Mouse (Mus musculus) limb, embryonic 11.5 days (tissue): Measurements from ENCODE around the gene Lgsn. TPM values are rescaled to one million over a fixed set of nuclear protein-coding genes. Genes with fewer than 3 reads are reported as not detected.

ENCODE experiments used
- ATAC-seq: fragments of 200-750 bp; cut with Nextera tagmentation; 2 replicates; pipeline ENCODE4 v1.8.0; 2017; ENCODE audit warnings: low read depth; ENCODE audit not compliant: insufficient number of reproducible peaks, low FRiP score, low TSS enrichment
- DNase-seq: peaks from one replicate; pipeline ENCODE4 v3.0.0-alpha.2; 2015; ENCODE audit warnings: low spot score
- H3K27ac ChIP-seq: fragments of 300-500 bp; sonication (generic); replicated peaks from 2 replicates; pipeline ENCODE4 v1.5.1; 2014; ENCODE audit warnings: low read depth, mild to moderate bottlenecking, low read length
- H3K27me3 ChIP-seq: fragments of 300-500 bp; sonication (generic); 2 replicates; pipeline ENCODE4 v1.6.1; 2014; ENCODE audit warnings: mild to moderate bottlenecking, low read length, mixed read lengths; ENCODE audit not compliant: control insufficient read depth, insufficient read depth
- H3K36me3 ChIP-seq: fragments of 300-500 bp; sonication (generic); 2 replicates; pipeline ENCODE4 v1.6.1; 2014; ENCODE audit warnings: mild to moderate bottlenecking, low read length, moderate library complexity, mixed read lengths; ENCODE audit not compliant: control insufficient read depth, insufficient read depth
- H3K4me1 ChIP-seq: fragments of 300-500 bp; sonication (generic); 2 replicates; pipeline ENCODE4 v1.6.1; 2014; ENCODE audit warnings: low read length, mixed read lengths; ENCODE audit not compliant: control insufficient read depth, insufficient read depth
- H3K4me2 ChIP-seq: fragments of 300-500 bp; sonication (generic); 2 replicates; pipeline ENCODE4 v1.6.1; 2014; ENCODE audit warnings: low read depth, mild to moderate bottlenecking, moderate library complexity; ENCODE audit not compliant: severe bottlenecking
- H3K4me3 ChIP-seq: fragments of 300-500 bp; sonication (generic); 2 replicates; pipeline ENCODE4 v1.5.1; 2014; ENCODE audit warnings: low read depth, low read length
- H3K9ac ChIP-seq: fragments of 300-500 bp; sonication (generic); 2 replicates; pipeline ENCODE4 v1.6.1; 2014; ENCODE audit warnings: mild to moderate bottlenecking, low read length
- H3K9me3 ChIP-seq: fragments of 300-500 bp; sonication (generic); 2 replicates; pipeline ENCODE4 v1.6.1; 2016; ENCODE audit warnings: low read length; ENCODE audit not compliant: control insufficient read depth
- WGBS: fragments of 180-500 bp; shearing (Covaris S2); extraction: QIAGEN DNeasy Blood & Tissue Kit; methylation state at CpG from one replicate; pipeline ENCODE4 v1.1.7; 2014; 5-methylcytosine and 5-hydroxymethylcytosine counted together
- polyA plus RNA-seq: library from polyadenylated mRNA; unstranded; fragments of >200 nt; fragmentation: Nextera tagmentation; extraction: Ambion mirVana; gene quantifications from 2 replicates; pipeline ENCODE4 v1.2.1, GENCODE M21; 2014

Gene Lgsn
- polyA plus RNA-seq, 1 experiment from 2014 or later = not detected

DNA sequence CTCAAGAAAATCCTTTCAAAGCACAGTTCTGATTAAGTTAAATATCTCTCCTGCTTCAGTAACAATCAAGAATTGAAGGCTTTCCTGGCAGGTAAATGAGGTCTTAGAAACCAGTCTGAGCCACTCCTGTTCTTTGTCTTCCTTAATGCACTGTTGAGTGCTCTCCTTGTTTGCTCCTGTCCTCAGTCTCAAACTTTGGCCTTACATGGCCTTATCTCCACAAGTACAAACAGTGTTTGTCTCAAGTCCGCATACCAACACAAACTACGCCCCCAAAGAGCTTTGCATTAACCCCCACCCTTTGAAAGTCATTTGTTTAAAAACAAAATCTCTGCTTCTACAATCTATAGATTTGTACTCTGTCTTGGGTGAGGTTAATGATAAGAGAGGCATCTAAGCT lies 20.0 kb upstream of the Lgsn start:
- no peak overlapping the region for H3K4me2 ChIP-seq
- DNase-seq (no peak), ATAC-seq (no peak)
- no peaks in the 10 kb centered on the region for H3K27me3 ChIP-seq
- 90% methylated on average over 2 of the region's 2 CpGs for WGBS
- H3K9me3 ChIP-seq = no peaks in the 10 kb centered on the region
- H3K4me1 ChIP-seq = no peaks in the 10 kb centered on the region
- H3K4me3 ChIP-seq = no peak overlapping the region
- no peaks in the 10 kb centered on the region for H3K36me3 ChIP-seq
- no peak overlapping the region for H3K27ac ChIP-seq
- no peak overlapping the region for H3K9ac ChIP-seq

DNA sequence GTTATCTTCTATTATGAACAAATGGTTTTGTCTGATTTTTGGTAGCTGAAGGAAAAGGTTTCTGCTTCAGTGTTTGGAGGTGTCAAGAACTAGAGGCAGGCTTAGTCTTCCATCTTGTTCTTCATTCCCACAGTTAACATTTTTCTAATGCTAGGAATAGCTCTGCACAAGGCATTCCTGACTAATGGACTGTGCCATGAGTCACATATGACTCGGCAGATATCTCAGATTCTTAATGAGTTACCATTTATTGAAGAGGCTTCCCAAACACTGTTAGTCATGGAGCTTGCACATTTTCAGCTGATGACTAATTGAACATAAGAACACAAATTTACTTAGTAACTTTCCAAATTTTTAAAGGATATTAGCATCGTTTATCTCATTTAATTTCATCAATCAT lies 19.3 kb upstream of the Lgsn start:
- 90% methylated on average over 2 of the region's 2 CpGs for WGBS
- DNase-seq (no peak), ATAC-seq (no peak)
- Histone ChIP-seq H3K9me3 (no peaks in the 10 kb centered on the region), H3K4me2 (no peak overlapping the region), H3K27ac (no peak overlapping the region), H3K4me3 (no peak overlapping the region), H3K9ac (no peak overlapping the region), H3K27me3 (no peaks in the 10 kb centered on the region), H3K36me3 (no peaks in the 10 kb centered on the region), H3K4me1 (no peaks in the 10 kb centered on the region)

DNA sequence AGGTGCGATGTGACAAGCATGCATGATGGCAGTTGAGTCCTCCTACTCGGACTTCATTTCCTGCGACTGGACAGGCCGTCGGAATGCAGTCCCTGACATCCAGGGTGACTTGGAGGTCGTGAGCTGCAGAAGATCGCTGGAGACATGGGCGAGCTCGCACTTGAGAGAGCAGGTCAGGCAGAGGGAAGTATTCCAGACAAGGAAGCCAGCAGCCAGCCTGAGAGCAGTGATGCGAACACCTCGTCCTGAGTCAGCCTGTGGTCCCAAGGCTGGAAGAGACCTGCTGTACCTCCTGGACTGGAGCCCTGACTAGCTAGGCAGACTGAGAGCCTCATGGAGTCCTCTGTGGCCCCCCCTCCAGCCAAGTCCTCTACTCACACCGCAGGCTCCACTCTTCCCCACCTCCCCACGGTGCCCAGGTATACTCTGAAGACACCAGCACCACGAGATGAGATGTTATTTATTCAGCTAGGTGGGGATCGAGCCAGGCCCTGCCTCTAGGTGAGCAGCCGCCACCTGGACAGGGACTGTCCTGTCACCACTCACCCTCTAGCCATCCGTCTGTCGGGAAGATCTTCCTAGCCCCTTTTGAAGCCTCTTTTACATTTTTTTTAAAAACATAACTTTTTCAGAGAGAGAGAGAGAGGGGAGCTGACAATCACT lies 11.5 kb upstream of the Lgsn start:
- 59% methylated on average over 18 of the region's 18 CpGs for WGBS

DNA sequence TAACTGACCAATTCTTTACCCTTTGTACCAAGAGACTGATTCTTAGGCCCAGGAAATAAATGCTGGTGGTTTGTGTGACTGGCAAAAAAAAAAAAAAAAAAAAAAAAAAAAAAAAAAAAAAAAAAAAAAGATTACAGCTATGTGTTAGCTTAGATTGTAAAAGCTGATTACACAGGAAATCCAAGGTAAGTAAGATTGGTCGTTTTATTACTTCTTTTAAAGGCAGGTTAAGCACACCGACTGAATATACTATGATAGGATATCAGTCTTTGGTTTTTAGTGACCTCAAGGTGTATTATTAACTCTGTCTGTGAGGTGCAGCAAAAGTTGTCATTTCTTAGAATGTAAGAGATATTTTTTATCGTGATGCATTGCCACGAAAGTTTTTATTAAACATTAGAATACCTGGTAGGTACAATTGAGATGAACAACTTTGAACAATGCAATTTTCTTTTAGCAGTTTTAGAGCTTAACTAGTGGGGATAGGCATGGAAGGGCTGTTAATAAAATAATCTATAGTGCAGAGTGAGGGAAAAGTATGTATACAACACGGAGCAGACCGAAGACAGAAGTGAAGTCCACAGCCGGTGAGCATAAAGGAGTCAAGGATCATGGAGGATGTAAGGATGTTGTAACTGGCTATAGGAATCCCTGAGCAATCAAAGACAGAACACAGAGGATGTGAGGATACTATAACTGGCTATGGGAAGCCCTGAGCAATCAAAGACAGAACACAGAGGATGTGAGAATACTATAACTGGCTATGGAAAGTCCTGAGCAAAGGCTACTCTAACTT lies 10.7 kb upstream of the Lgsn start:
- H3K9ac ChIP-seq = no peak overlapping the region
- H3K27ac ChIP-seq = no peak overlapping the region
- no peaks in the 10 kb centered on the region for H3K9me3 ChIP-seq
- H3K27me3 ChIP-seq = no peaks in the 10 kb centered on the region
- DNase-seq = no peak
- no peak overlapping the region for H3K4me3 ChIP-seq
- no peak overlapping the region for H3K4me2 ChIP-seq
- no peaks in the 10 kb centered on the region for H3K4me1 ChIP-seq
- no peaks in the 10 kb centered on the region for H3K36me3 ChIP-seq
- 84% methylated on average over 7 of the region's 7 CpGs for WGBS
- ATAC-seq = no peak

More for the DNA sequence above, 11.5 kb upstream of the Lgsn start:
- Histone ChIP-seq H3K36me3 (no peaks in the 10 kb centered on the region), H3K27me3 (no peaks in the 10 kb centered on the region), H3K4me3 (no peak overlapping the region), H3K4me2 (no peak overlapping the region), H3K9ac (no peak overlapping the region), H3K27ac (no peak overlapping the region), H3K9me3 (no peaks in the 10 kb centered on the region), H3K4me1 (no peaks in the 10 kb centered on the region)
- no peak for ATAC-seq
- peak; percentile 22 for DNase-seq

DNA sequence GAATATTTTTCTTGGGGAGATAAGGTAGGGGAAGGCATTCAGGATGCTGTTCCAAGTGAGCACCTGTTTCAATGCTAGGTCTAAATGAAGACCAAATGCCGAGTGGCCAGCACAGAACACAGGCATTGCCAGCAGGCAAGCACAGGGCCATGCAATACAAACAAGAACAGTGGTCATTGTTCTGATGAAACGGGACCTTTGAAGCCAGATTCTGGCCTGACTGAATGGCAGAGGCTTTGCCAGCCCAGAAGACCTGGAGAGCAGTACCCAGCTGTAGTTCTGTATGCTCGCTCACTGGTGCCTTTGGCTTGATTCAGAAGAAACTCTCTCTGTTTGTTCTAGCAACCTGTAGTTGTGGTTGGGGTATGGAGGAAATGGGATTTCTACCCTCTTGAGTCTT lies 800 bp upstream of the Lgsn start:
- Histone ChIP-seq H3K27me3 (no peaks in the 10 kb centered on the region), H3K9ac (no peak overlapping the region), H3K36me3 (no peaks in the 10 kb centered on the region), H3K9me3 (no peaks in the 10 kb centered on the region), H3K4me2 (no peak overlapping the region), H3K4me3 (no peak overlapping the region), H3K4me1 (no peaks in the 10 kb centered on the region), H3K27ac (no peak overlapping the region)
- ATAC-seq = no peak
- DNase-seq = no peak
- WGBS = 79% methylated on average over 3 of the region's 3 CpGs

DNA sequence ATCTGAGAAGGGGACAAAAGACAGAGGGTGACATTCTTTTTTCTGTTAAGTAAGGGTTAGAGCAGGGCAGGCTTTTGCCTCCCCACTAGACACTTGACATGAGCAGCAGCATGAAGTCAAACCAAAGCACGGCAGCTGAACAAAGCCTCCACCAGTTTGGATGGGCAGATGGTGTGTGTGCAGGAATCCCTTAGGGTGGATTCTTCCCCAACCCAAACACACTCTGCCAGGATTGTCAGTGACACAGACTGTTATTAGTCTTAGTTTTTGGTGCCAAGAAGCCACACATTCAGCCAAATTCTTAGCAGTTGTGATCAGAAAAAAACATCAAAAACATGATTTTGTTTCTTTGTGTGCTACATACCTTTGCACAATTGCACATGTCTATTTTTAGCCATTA lies 2.1 kb downstream of the Lgsn start:
- Histone ChIP-seq H3K9me3 (no peaks in the 10 kb centered on the region), H3K27ac (no peak overlapping the region), H3K27me3 (no peaks in the 10 kb centered on the region), H3K4me3 (no peak overlapping the region), H3K9ac (no peak overlapping the region), H3K4me1 (no peaks in the 10 kb centered on the region), H3K36me3 (no peaks in the 10 kb centered on the region), H3K4me2 (no peak overlapping the region)
- WGBS = 77% methylated on average over 1 of the region's 1 CpGs
- DNase-seq (no peak), ATAC-seq (no peak)

DNA sequence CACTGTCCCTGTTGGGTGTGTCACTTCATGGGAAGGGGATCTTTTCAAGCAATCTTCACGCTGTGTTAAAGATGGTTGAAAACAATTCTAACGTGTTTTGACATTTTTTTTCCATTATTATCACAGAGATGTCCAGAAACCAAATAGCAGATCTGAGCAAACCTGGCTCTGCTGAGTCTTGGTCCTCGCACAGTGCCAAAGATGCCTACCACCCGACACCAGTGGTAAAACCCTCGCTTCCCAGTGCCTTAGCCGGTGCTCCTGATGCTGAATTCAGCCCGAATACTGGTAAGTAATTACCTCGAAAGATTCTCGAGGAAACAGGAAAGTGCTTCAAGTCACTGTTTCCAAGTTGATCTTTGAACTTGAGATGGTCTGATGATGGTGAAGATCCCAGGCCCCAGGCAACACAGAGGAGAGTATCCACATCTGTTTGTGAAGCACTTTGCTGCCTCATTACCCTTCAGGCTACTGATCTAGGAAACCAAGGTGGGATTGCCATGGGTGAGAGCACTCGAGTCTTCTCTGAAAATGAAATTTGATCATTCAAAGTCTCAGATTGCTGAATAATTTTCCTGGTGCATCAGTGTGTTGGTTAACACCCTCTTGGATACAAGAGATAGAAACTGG lies 14.2 kb downstream of the Lgsn start:
- Histone ChIP-seq H3K4me3 (no peak overlapping the region), H3K4me2 (no peak overlapping the region), H3K36me3 (no peaks in the 10 kb centered on the region), H3K27ac (no peak overlapping the region), H3K9ac (no peak overlapping the region), H3K27me3 (no peaks in the 10 kb centered on the region), H3K4me1 (no peaks in the 10 kb centered on the region), H3K9me3 (no peaks in the 10 kb centered on the region)
- 80% methylated on average over 10 of the region's 10 CpGs for WGBS
- DNase-seq (no peak), ATAC-seq (no peak)

DNA sequence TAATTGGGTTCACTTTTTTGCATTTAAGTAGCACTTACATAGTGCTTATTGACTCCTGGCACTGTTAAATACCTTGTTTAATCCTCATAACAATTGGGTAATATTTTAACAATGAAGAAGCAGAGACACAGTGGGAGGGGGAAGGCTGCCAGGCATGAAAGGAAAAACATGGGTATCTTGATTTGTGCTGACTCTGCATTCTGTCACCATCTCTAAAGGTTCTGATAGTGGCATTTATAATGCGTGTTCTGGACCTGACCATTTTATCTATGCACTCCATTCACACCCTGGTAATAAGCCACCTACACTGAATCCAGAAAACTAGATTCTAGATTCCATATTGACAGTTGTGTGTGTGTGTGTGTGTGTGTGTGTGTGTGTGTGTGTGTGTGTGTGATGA lies 19.4 kb downstream of the Lgsn start:
- Histone ChIP-seq H3K27me3 (no peaks in the 10 kb centered on the region), H3K9ac (no peak overlapping the region), H3K27ac (no peak overlapping the region), H3K4me1 (no peaks in the 10 kb centered on the region), H3K4me2 (no peak overlapping the region), H3K4me3 (no peak overlapping the region), H3K9me3 (no peaks in the 10 kb centered on the region), H3K36me3 (no peaks in the 10 kb centered on the region)
- WGBS = 80% methylated on average over 1 of the region's 1 CpGs
- DNase-seq = no peak
- no peak for ATAC-seq
